Comparison of ENCODE assay signal across 11 mouse cellular contexts in genomic region chr1:77511372-77512058, GRCm38 (mm10). TPM values are rescaled to one million over a fixed set of nuclear protein-coding genes. Genes with fewer than 3 reads are reported as not detected.
DNase-seq lines count a peak whose midpoint lies in the region; ATAC-seq and TF ChIP-seq lines count a peak whose summit lies in the region.
"Had no signal": no experiment of that assay in that cellular context is flagged by ENCODE, and none has a peak within 500 bp of the region (broad histone marks: within the 10 kb centered on the region; RNA-seq: fewer than 3 reads in every experiment).

No protein-coding gene starts in this region.

- no peak for ATAC-seq in heart, embryonic 15.5 days (replicated peaks; ENCODE audit: insufficient number of reproducible peaks, insufficient read depth, low FRiP score, low read depth)
- no peak for ATAC-seq in midbrain, embryonic 14.5 days (ENCODE audit: low FRiP score, low TSS enrichment)
- ATAC-seq: inflammation-experienced regulatory T-cells, adult 6 months had no signal

- TF ChIP-seq CTCF in cortical plate, adult 2 months (IDR thresholded peaks at IDR 0.05; ENCODE audit: extremely low read depth, insufficient read depth, low read length): no peak

- no peak for DNase-seq in heart, postnatal 4 days
- no peak for DNase-seq in hindbrain, embryonic 10.5 days (ENCODE audit: low spot score)
- DNase-seq in midbrain, embryonic 14.5 days: peak; percentile 25
- DNase-seq in right cerebral cortex, postnatal 4 days: no peak
- DNase-seq in cerebellum, postnatal 14 days: no peak
- DNase-seq in kidney, postnatal 25 days: no peak
- DNase-seq: cerebellum, postnatal 25 days; retina, postnatal 1 day had no signal

- H3K4me1 ChIP-seq in heart, embryonic 15.5 days (replicated peaks): peaks cover 20% of the 10 kb centered on the region
- H3K4me1 ChIP-seq in cortical plate, adult 2 months (ENCODE audit: control insufficient read depth, insufficient read depth, low read length): no peaks in the 10 kb centered on the region; the same call in 1 of the 2 replicates
- peaks cover 82% of the 10 kb centered on the region for H3K4me1 ChIP-seq in hindbrain, embryonic 10.5 days (replicated peaks)
- H3K4me1 ChIP-seq in midbrain, embryonic 14.5 days (ENCODE audit: control insufficient read depth, insufficient read depth, low read length): peaks cover 26% of the 10 kb centered on the region

- peaks cover 5% of the 10 kb centered on the region; the same call in 1 of the 2 replicates for H3K27me3 ChIP-seq in heart, embryonic 15.5 days
- peaks cover 21% of the 10 kb centered on the region; the same call in 1 of the 2 replicates for H3K27me3 ChIP-seq in hindbrain, embryonic 10.5 days (ENCODE audit: insufficient read depth, poor library complexity, severe bottlenecking)
- no peaks in the 10 kb centered on the region for H3K27me3 ChIP-seq in midbrain, embryonic 14.5 days (ENCODE audit: control insufficient read depth, insufficient read depth, low read length)

- H3K4me2 ChIP-seq in heart, embryonic 15.5 days: peak overlapping the region; percentile 97; the same call in 1 of the 2 replicates
- peak overlapping the region; percentile 69 for H3K4me2 ChIP-seq in midbrain, embryonic 14.5 days (ENCODE audit: low read length)

- H3K9me3 ChIP-seq in heart, embryonic 15.5 days (replicated peaks): no peaks in the 10 kb centered on the region
- no peaks in the 10 kb centered on the region for H3K9me3 ChIP-seq in hindbrain, embryonic 10.5 days
- no peaks in the 10 kb centered on the region for H3K9me3 ChIP-seq in midbrain, embryonic 14.5 days (ENCODE audit: control insufficient read depth, low read length)

- H3K36me3 ChIP-seq in heart, embryonic 15.5 days: peaks cover 1% of the 10 kb centered on the region; the same call in 1 of the 2 replicates
- peaks cover 40% of the 10 kb centered on the region for H3K36me3 ChIP-seq in hindbrain, embryonic 10.5 days
- H3K36me3 ChIP-seq in midbrain, embryonic 14.5 days (ENCODE audit: control insufficient read depth, insufficient read depth, low read length): peaks cover 4% of the 10 kb centered on the region

- no peak overlapping the region for H3K27ac ChIP-seq in heart, embryonic 15.5 days
- H3K27ac ChIP-seq in cortical plate, adult 2 months (ENCODE audit: insufficient read depth, low read length): no peak overlapping the region
- peak overlapping the region; percentile 93 for H3K27ac ChIP-seq in hindbrain, embryonic 10.5 days
- H3K27ac ChIP-seq in midbrain, embryonic 14.5 days (replicated peaks; ENCODE audit: low read depth, low read length): peak overlapping the region; percentile 88; the same call in 1 of the 2 replicates

- TF ChIP-seq POLR2A in cortical plate, adult 2 months (IDR thresholded peaks at IDR 0.05; ENCODE audit: extremely low read depth, insufficient read depth, low read length): no peak

- WGBS in heart, embryonic 15.5 days: 75% methylated on average over 10 of the region's 10 CpGs
- 30% methylated on average over 10 of the region's 10 CpGs for WGBS in hindbrain, embryonic 10.5 days
- WGBS in midbrain, embryonic 14.5 days: 37% methylated on average over 10 of the region's 10 CpGs

- no peak overlapping the region for H3K4me3 ChIP-seq in heart, embryonic 15.5 days
- peak overlapping the region; percentile 70 for H3K4me3 ChIP-seq in cortical plate, adult 2 months (ENCODE audit: insufficient read depth, low read length)
- peak overlapping the region; percentile 80 for H3K4me3 ChIP-seq in hindbrain, embryonic 10.5 days
- peak overlapping the region; percentile 62 for H3K4me3 ChIP-seq in midbrain, embryonic 14.5 days (replicated peaks; ENCODE audit: low read depth, low read length)

- no peak overlapping the region for H3K9ac ChIP-seq in heart, embryonic 15.5 days
- H3K9ac ChIP-seq in midbrain, embryonic 14.5 days (replicated peaks; ENCODE audit: low read length): peak overlapping the region; percentile 64

RNA-seq across cellular contexts. Expression of gene Epha4, which starts 3.4 kb away (rescaled TPM):
- polyA plus RNA-seq in heart, embryonic 15.5 days (2015; fragmentation: Nextera tagmentation; extraction: Ambion mirVana): 6.9 and 8.6 TPM in 2 replicates
- 10 to 100 TPM; 22.4 to 25.4 TPM for total RNA-seq in heart, postnatal 4 days (2021)
- 74.5 and 85.1 TPM in 2 replicates for polyA plus RNA-seq in cortical plate, adult 2 months (2012; rRNA removed)
- polyA plus RNA-seq in hindbrain, embryonic 10.5 days (2016; fragmentation: Nextera tagmentation; extraction: Ambion mirVana): 25.4 and 30.4 TPM in 2 replicates
- polyA plus RNA-seq in midbrain, embryonic 14.5 days (2014; fragmentation: Nextera tagmentation; extraction: Ambion mirVana): 40.6 and 46.5 TPM in 2 replicates

Comparison
In these comparisons a context has a peak if more than half of its experiments do, and no peak if none do; other contexts are left out.
1. H3K27ac ChIP-seq: peak in hindbrain, embryonic 10.5 days (single experiment) and midbrain, embryonic 14.5 days (single experiment); none in heart, embryonic 15.5 days (single experiment) and cortical plate, adult 2 months (single experiment).